Mouse (Mus musculus) heart, adult 9 months (tissue): ENCODE data around the gene Nos3.

Experiments used
- DNase-seq, 2 experiments: peaks; one replicate each; pipeline ENCODE4 v3.0.0; 2022; ENCODE audit warnings: low spot score in 2 of 2

The Nos3 gene

GRCm38 (mm10) chr5:24399686-24400085, 35.1 kb downstream of the Nos3 start:
- no peak for DNase-seq

- no peak for DNase-seq
Measured at GRCm38 (mm10) chr5:24400362-24400761, 35.8 kb downstream of the Nos3 start.

GRCm38 (mm10) chr5:24400911-24401605, 36.4 kb downstream of the Nos3 start:
- no peak for DNase-seq

- no peak for DNase-seq
Measured at GRCm38 (mm10) chr5:24401969-24402368, 37.4 kb downstream of the Nos3 start.

- no peak for DNase-seq
Measured at GRCm38 (mm10) chr5:24404594-24405360, 40.2 kb downstream of the Nos3 start.

GRCm38 (mm10) chr5:24405389-24405876, 40.8 kb downstream of the Nos3 start:
- no peak for DNase-seq

GRCm38 (mm10) chr5:24408651-24409050, 44.0 kb downstream of the Nos3 start:
- DNase-seq, result no peak

- DNase-seq, result no peak
Measured at GRCm38 (mm10) chr5:24409466-24409865, 44.9 kb downstream of the Nos3 start.

- no peak for DNase-seq
Measured at GRCm38 (mm10) chr5:24412063-24412462, 47.5 kb downstream of the Nos3 start.

- no peak for DNase-seq
Measured at GRCm38 (mm10) chr5:24413042-24413693, 48.6 kb downstream of the Nos3 start, which contains the start of gene Asic3. Gene Asic3 (plus strand): TSS chr5:24413392.

GRCm38 (mm10) chr5:24413938-24414337, 49.3 kb downstream of the Nos3 start:
- no peak for DNase-seq

- DNase-seq, result peak; percentile 62 to 71
Measured at GRCm38 (mm10) chr5:24416222-24416736, 51.7 kb downstream of the Nos3 start.

- no peak for DNase-seq
Measured at GRCm38 (mm10) chr5:24417587-24417986, 53.0 kb downstream of the Nos3 start.

GRCm38 (mm10) chr5:24420381-24420780, 55.8 kb downstream of the Nos3 start:
- DNase-seq, result no peak

- peak; percentile 99 to 100 for DNase-seq
Measured at GRCm38 (mm10) chr5:24423129-24424003, 58.8 kb downstream of the Nos3 start, which contains the start of the genes Cdk5 and Slc4a2. Gene Cdk5 (minus strand): TSS chr5:24423530. Gene Slc4a2 (plus strand): TSS chr5:24423837.

GRCm38 (mm10) chr5:24424004-24424781, 59.6 kb downstream of the Nos3 start:
- no peak for DNase-seq

GRCm38 (mm10) chr5:24424861-24425411, 60.3 kb downstream of the Nos3 start:
- DNase-seq, result peak; percentile 87 to 89

GRCm38 (mm10) chr5:24425421-24426036, 60.9 kb downstream of the Nos3 start:
- DNase-seq, result no peak

GRCm38 (mm10) chr5:24426037-24426432, 61.4 kb downstream of the Nos3 start:
- DNase-seq, result peak in 1 of 2 experiments; percentile 17
